Mouse (Mus musculus) lung, postnatal 25 days (tissue): ENCODE results near the gene Napepld.
"Not testable (repeated sequence)": the region's sequence is repeated elsewhere in the genome, so short reads cannot be mapped to it uniquely, and the experiment has no call there.

Source experiments
- DNase-seq: peaks from one replicate; pipeline ENCODE4 v3.0.0; 2022; ENCODE audit warnings: low spot score

Napepld gene

GRCm38 (mm10) chr5:21667191-21668137, 33.7 kb downstream of the Napepld start:
- no peak for DNase-seq

- no peak for DNase-seq
Measured at GRCm38 (mm10) chr5:21663081-21663480, 38.1 kb downstream of the Napepld start.

- DNase-seq, result no peak
Measured at GRCm38 (mm10) chr5:21660850-21661249, 40.3 kb downstream of the Napepld start.

GRCm38 (mm10) chr5:21658623-21659395, 42.4 kb downstream of the Napepld start:
- peak; percentile 87 for DNase-seq

GRCm38 (mm10) chr5:21658038-21658437, 43.2 kb downstream of the Napepld start:
- DNase-seq, result no peak

- DNase-seq, result peak; percentile 51
Measured at GRCm38 (mm10) chr5:21656912-21657311, 44.3 kb downstream of the Napepld start.

- DNase-seq, result no peak
Measured at GRCm38 (mm10) chr5:21651885-21652612, 49.1 kb downstream of the Napepld start.

- no peak for DNase-seq
Measured at GRCm38 (mm10) chr5:21650736-21651135, 50.5 kb downstream of the Napepld start.

GRCm38 (mm10) chr5:21646133-21646491, 55.1 kb downstream of the Napepld start:
- DNase-seq, result no peak

GRCm38 (mm10) chr5:21645439-21646132, 55.6 kb downstream of the Napepld start, which contains the start of the genes Fbxl13 and Armc10:
TSS of gene Fbxl13 (minus strand) at chr5:21645634.
TSS of gene Armc10 (plus strand) at chr5:21645813.
- DNase-seq, result peak; percentile 95

- DNase-seq, result no peak
Measured at GRCm38 (mm10) chr5:21644891-21645438, 56.2 kb downstream of the Napepld start.

GRCm38 (mm10) chr5:21643606-21644005, 57.6 kb downstream of the Napepld start:
- DNase-seq, result no peak

GRCm38 (mm10) chr5:21640961-21641360, 60.2 kb downstream of the Napepld start:
- no peak for DNase-seq

- DNase-seq, result no peak
Measured at GRCm38 (mm10) chr5:21625916-21626315, 75.3 kb downstream of the Napepld start.

- DNase-seq, result no peak
Measured at GRCm38 (mm10) chr5:21616450-21617009, 84.7 kb downstream of the Napepld start.

- not testable (repeated sequence) for DNase-seq
Measured at GRCm38 (mm10) chr5:21614299-21614698, 86.9 kb downstream of the Napepld start.
